Mouse (Mus musculus) CH12.LX (cell line): ENCODE measurements around the gene Myl9. TPM values are rescaled to one million over a fixed set of nuclear protein-coding genes. Genes with fewer than 3 reads are reported as not detected.

Experiments used
- DNase-seq: peaks from one replicate; pipeline ENCODE4 v3.0.0-alpha.2; 2013; ENCODE audit errors: extremely low read depth
- H3K27ac ChIP-seq: 2 replicates; pipeline ENCODE4 v1.5.1; 2012; ENCODE audit warnings: low read depth, mild to moderate bottlenecking, control low read depth, moderate library complexity; ENCODE audit not compliant: insufficient read depth
- H3K27me3 ChIP-seq: replicated peaks from 2 replicates; pipeline ENCODE3; 2012; ENCODE audit warnings: inconsistent platforms
- H3K36me3 ChIP-seq, 2 experiments: replicated peaks in 1 of 2; 2 replicates each; pipeline versions ENCODE3 to v1.6.1; 2012; ENCODE audit warnings: inconsistent platforms in 1 of 2, low read length in 1 of 2, mild to moderate bottlenecking in 1 of 2, mixed read lengths in 1 of 2, moderate library complexity in 1 of 2; ENCODE audit not compliant: control insufficient read depth in 1 of 2, insufficient read depth in 1 of 2
- H3K4me1 ChIP-seq, 2 experiments: 2 replicates each; pipeline ENCODE4 v1.6.1; 2012; ENCODE audit warnings: inconsistent platforms in 1 of 2, moderate library complexity in 1 of 2; ENCODE audit not compliant: insufficient read depth in 2 of 2, control insufficient read depth in 1 of 2
- H3K4me2 ChIP-seq: 2 replicates; pipeline ENCODE4 v1.6.1; 2012; ENCODE audit warnings: low read depth, mild to moderate bottlenecking, control low read depth; ENCODE audit not compliant: poor library complexity, insufficient read depth, severe bottlenecking
- H3K4me3 ChIP-seq, 3 experiments: fragments of 150-350 bp in 1 of 3; sonication (generic) in 1 of 3; replicated peaks in 1 of 3; 2 replicates each; pipeline versions ENCODE3 to v1.5.1; 2011 to 2012; ENCODE audit warnings: low read depth in 2 of 3, low read length in 2 of 3, mild to moderate bottlenecking in 2 of 3, moderate library complexity in 2 of 3, control low read depth in 1 of 3, improper control_type of control experiment in 1 of 3, inconsistent platforms in 1 of 3, mixed read lengths in 1 of 3; ENCODE audit not compliant: poor library complexity in 1 of 3
- H3K79me2 ChIP-seq: replicated peaks from 2 replicates; pipeline ENCODE4 v1.6.1; 2012; ENCODE audit warnings: mild to moderate bottlenecking, moderate library complexity; ENCODE audit not compliant: control insufficient read depth, poor library complexity, insufficient read depth, severe bottlenecking; ENCODE audit errors: extremely low read depth
- H3K9ac ChIP-seq: 2 replicates; pipeline ENCODE4 v1.6.1; 2012; ENCODE audit warnings: low read depth, mild to moderate bottlenecking, control low read depth, moderate library complexity; ENCODE audit not compliant: insufficient read depth
- H3K9me3 ChIP-seq: replicated peaks from 2 replicates; pipeline ENCODE3; 2012; ENCODE audit warnings: low read length, inconsistent platforms, mixed read lengths
- CHD1 ChIP-seq: IDR thresholded peaks from 2 replicates; pipeline ENCODE4 v1.6.1; 2012; ENCODE audit warnings: low read depth, low read length, improper control_type of control experiment, inconsistent platforms
- E2F4 ChIP-seq: IDR thresholded peaks from 2 replicates; pipeline ENCODE4 v1.6.1; 2011; ENCODE audit warnings: low read depth, low read length, improper control_type of control experiment; ENCODE audit not compliant: insufficient replicate concordance
- ELF1 ChIP-seq: IDR thresholded peaks from 2 replicates; pipeline ENCODE4 v1.6.1; 2014; ENCODE audit warnings: low read depth, mild to moderate bottlenecking, inconsistent platforms, low read length, improper control_type of control experiment
- EP300 ChIP-seq: IDR thresholded peaks from 2 replicates; pipeline ENCODE4 v1.6.1; 2011; ENCODE audit warnings: low read length, improper control_type of control experiment
- GABPA ChIP-seq: IDR thresholded peaks from 2 replicates; pipeline ENCODE4 v1.6.1; 2012; ENCODE audit warnings: low read depth, low read length, improper control_type of control experiment, inconsistent platforms; ENCODE audit not compliant: insufficient replicate concordance
- HCFC1 ChIP-seq: IDR thresholded peaks from 2 replicates; pipeline ENCODE4 v1.6.1; 2012; ENCODE audit warnings: low read depth, mild to moderate bottlenecking, inconsistent platforms, low read length, improper control_type of control experiment
- IRF4 ChIP-seq: IDR thresholded peaks from 2 replicates; pipeline ENCODE4 v1.6.1; 2014; ENCODE audit warnings: low read depth, mild to moderate bottlenecking, inconsistent platforms, low read length, improper control_type of control experiment
- JUND ChIP-seq: conservative IDR thresholded peaks from 2 replicates; pipeline ENCODE4 v1.6.1; 2011; ENCODE audit warnings: low read depth, low read length, improper control_type of control experiment
- KAT2A ChIP-seq: IDR thresholded peaks from 2 replicates; pipeline ENCODE4 v1.6.1; 2012; ENCODE audit warnings: low read length, improper control_type of control experiment, inconsistent platforms; ENCODE audit not compliant: insufficient replicate concordance
- MAFK ChIP-seq: IDR thresholded peaks from 2 replicates; pipeline ENCODE4 v1.6.1; 2011; ENCODE audit warnings: low read length, improper control_type of control experiment; ENCODE audit not compliant: insufficient replicate concordance
- MAX ChIP-seq: IDR thresholded peaks from 2 replicates; pipeline ENCODE4 v1.6.1; 2011; ENCODE audit warnings: low read length, improper control_type of control experiment
- MAZ ChIP-seq: IDR thresholded peaks from 2 replicates; pipeline ENCODE4 v1.6.1; 2012; ENCODE audit warnings: low read depth, mild to moderate bottlenecking, inconsistent platforms, low read length, improper control_type of control experiment, moderate library complexity
- PAX5 ChIP-seq: IDR thresholded peaks from 2 replicates; pipeline ENCODE4 v1.6.1; 2012; ENCODE audit warnings: low read length, inconsistent platforms, mixed read lengths
- POLR2A ChIP-seq: IDR thresholded peaks from 2 replicates; pipeline ENCODE4 v1.6.1; 2011; ENCODE audit warnings: low read depth, mild to moderate bottlenecking, improper control_type of control experiment, low read length
- POLR2AphosphoS2 ChIP-seq: IDR thresholded peaks from 2 replicates; pipeline ENCODE4 v1.6.1; 2011; ENCODE audit warnings: low read depth, low read length, improper control_type of control experiment
- RAD21 ChIP-seq: IDR thresholded peaks from 2 replicates; pipeline ENCODE4 v1.6.1; 2011; ENCODE audit warnings: low read depth, mild to moderate bottlenecking, low read length, improper control_type of control experiment, moderate library complexity
- RCOR1 ChIP-seq: conservative IDR thresholded peaks from 2 replicates; pipeline ENCODE4 v1.6.1; 2012; ENCODE audit warnings: low read depth, mild to moderate bottlenecking, inconsistent platforms, low read length, improper control_type of control experiment
- SIN3A ChIP-seq: IDR thresholded peaks from 2 replicates; pipeline ENCODE4 v1.6.1; 2012; ENCODE audit warnings: low read length, improper control_type of control experiment, inconsistent platforms
- SMC3 ChIP-seq: IDR thresholded peaks from 2 replicates; pipeline ENCODE4 v1.6.1; 2011; ENCODE audit warnings: low read depth, low read length, improper control_type of control experiment
- UBTF ChIP-seq: IDR thresholded peaks from 2 replicates; pipeline ENCODE4 v1.6.1; 2012; ENCODE audit warnings: low read depth, mild to moderate bottlenecking, inconsistent platforms, low read length, improper control_type of control experiment, moderate library complexity
- dilution Hi-C: fragments of 300-500 bp; cut with MboI; formaldehyde crosslinking; loops from 2 replicates; pipeline ENCODE4 v1.14.3; 2020; ENCODE audit warnings: low sequenced_read_pairs; ENCODE audit not compliant: extremely low pct_unique_long_range_greater_than_20kb, extremely low pct_ligation_motif_present
- in situ Hi-C: fragments of 300-500 bp; cut with MboI; formaldehyde crosslinking; loops from 3 replicates; pipeline ENCODE4 v1.14.3; 2019; ENCODE audit warnings: low sequenced_read_pairs, low pct_ligation_motif_present, low pct_unique_long_range_greater_than_20kb, mixed read lengths
- polyA plus RNA-seq: library from polyadenylated mRNA; unstranded; fragments of >175 nt; gene quantifications from 2 replicates; pipeline ENCODE4 v1.2.1, GENCODE M21; 2012; ENCODE audit warnings: low read depth; ENCODE audit not compliant: insufficient read length
- total RNA-seq, 2 experiments: library from RNA; depleted of rRNA; stranded (reverse); fragments of 300-350 nt in 1 of 2; fragments of >200 nt in 1 of 2; gene quantifications; 2 replicates each; pipeline ENCODE4 v1.2.3; 2012 to 2014

Gene Myl9
- total and polyA plus RNA-seq, 3 experiments = not detected

DNA sequence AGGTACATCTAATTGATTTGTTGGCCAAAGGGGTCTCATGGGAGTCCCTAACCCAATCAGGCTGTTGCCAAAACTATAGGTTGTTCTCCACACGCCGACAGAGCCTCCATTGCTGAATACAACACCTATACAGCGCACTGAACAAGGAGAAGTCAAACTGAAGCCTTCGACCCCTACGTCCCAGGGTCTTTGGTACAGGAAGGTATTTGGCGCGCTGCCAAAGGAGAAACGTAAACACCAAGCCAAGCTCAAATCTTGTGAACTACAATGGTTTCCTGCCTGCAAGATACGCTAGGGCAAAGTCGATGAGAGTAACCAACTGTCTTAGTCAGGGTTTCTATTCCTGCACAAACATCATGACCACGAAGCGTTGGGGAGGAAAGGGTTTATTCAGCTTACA lies 5.9 kb upstream of the Myl9 start:
- H3K36me3 ChIP-seq = no peaks in the 10 kb centered on the region
- no peak overlapping the region for H3K9ac ChIP-seq
- TF ChIP-seq RCOR1 (no peak), GABPA (no peak), EP300 (no peak), MAX (no peak), HCFC1 (no peak), RAD21 (no peak), CHD1 (no peak), E2F4 (no peak), KAT2A (no peak), SIN3A (no peak), JUND (no peak), MAZ (no peak), PAX5 (no peak), ELF1 (no peak), UBTF (no peak), POLR2AphosphoS2 (no peak)
- dilution Hi-C loops (no loop called here), in situ Hi-C loops (no loop called here)
- no peak for DNase-seq
- no peak overlapping the region for H3K4me2 ChIP-seq
- no peaks in the 10 kb centered on the region for H3K9me3 ChIP-seq
- no peak overlapping the region for H3K4me3 ChIP-seq
- no peaks in the 10 kb centered on the region for H3K79me2 ChIP-seq
- no peak overlapping the region for H3K27ac ChIP-seq
- no peaks in the 10 kb centered on the region for H3K27me3 ChIP-seq
- peaks cover 10 to 35% of the 10 kb centered on the region in 2 experiments for H3K4me1 ChIP-seq

DNA sequence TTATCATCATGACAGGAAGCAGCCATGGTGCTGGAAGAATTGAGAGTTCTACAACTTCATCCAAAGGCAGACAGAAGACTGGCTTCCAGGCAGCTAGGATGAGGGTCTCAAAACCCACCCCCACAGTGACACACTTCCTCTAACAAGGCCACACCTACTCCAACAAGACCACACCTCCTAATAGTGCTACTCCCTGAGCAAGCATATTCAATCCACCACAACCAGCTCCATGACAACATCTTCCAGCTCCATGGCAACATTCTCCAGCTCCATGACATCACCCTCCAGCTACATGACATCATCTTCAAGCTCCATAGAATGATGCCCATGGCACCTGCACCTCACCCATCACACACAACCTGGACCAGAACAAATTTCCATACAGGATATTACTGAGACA lies 1.8 kb upstream of the Myl9 start:
- no peaks in the 10 kb centered on the region for H3K79me2 ChIP-seq
- H3K9me3 ChIP-seq = peaks cover 5% of the 10 kb centered on the region
- peaks cover 0 to 14% of the 10 kb centered on the region in 2 experiments; a peak in 2 of 4 replicates for H3K4me1 ChIP-seq
- no peak for DNase-seq
- no peak overlapping the region for H3K4me2 ChIP-seq
- no peak overlapping the region for H3K4me3 ChIP-seq
- dilution Hi-C loops (no loop called here), in situ Hi-C loops (no loop called here)
- H3K27me3 ChIP-seq = no peaks in the 10 kb centered on the region
- no peaks in the 10 kb centered on the region for H3K36me3 ChIP-seq
- TF ChIP-seq EP300 = no peak
- no peak for TF ChIP-seq MAFK
- TF ChIP-seq SMC3 = no peak
- no peak for TF ChIP-seq IRF4
- TF ChIP-seq POLR2A = no peak
- no peak overlapping the region for H3K9ac ChIP-seq
- no peak overlapping the region for H3K27ac ChIP-seq
